Mouse (Mus musculus) brain, embryonic 14.5 days (tissue): ENCODE measurements at regions not wholly inside any gene's neighbourhood (a gene's known extent, or its start where the extent isn't known, plus 50 kb on each side); places are given as distances from the start of the nearest gene placed in this dataset.

ENCODE experiments used
- CTCF ChIP-seq: fragments of 200-500 bp; IDR thresholded peaks from 2 replicates; pipeline ENCODE4 v1.5.1; 2012; ENCODE audit warnings: inconsistent platforms, mild to moderate bottlenecking, moderate library complexity, borderline replicate concordance; ENCODE audit not compliant: insufficient read depth, insufficient read length; ENCODE audit errors: extremely low read depth
- POLR2A ChIP-seq: fragments of 200-500 bp; IDR thresholded peaks from 2 replicates; pipeline ENCODE4 v1.6.1; 2012; ENCODE audit warnings: mild to moderate bottlenecking, inconsistent platforms, borderline replicate concordance; ENCODE audit not compliant: poor library complexity, insufficient read depth, insufficient read length, severe bottlenecking; ENCODE audit errors: extremely low read depth

- TF ChIP-seq CTCF = no peak
- TF ChIP-seq POLR2A = no peak
These were observed 530.6 kb downstream of the Lmo4 start for GRCm38 (mm10) chr3:143674446-143674845.
